Mouse (Mus musculus): ENCODE results near the gene Commd1.

DNA sequence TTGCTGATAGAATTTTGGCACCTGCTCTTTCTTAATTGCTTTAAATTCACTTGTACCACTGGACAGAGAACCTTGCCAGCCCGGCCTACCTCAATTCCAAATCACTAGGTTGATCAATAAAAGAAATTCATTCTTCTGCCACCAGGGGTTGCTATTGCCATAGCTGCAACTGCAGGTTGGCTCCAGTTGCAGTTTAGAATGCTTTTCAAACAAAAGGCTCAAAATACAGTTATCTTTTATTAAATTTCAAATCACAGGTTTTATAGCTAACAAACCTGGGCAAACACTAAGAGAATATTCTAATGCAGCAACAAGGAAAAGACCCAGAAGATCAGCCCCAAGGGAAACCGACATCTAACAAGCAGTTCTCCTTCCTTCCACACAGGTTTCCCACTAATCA lies 5.2 kb upstream of the Commd1 start:
- peak; percentile 95 for TF ChIP-seq CTCF (IDR thresholded peaks at IDR 0.05)
- TF ChIP-seq EP300 (IDR thresholded peaks at IDR 0.05; ENCODE audit: insufficient read depth, low read depth, low read length) = peak; percentile 35; the same call in 1 of the 2 replicates
